Mouse (Mus musculus) bone marrow macrophage, adult 2 months (primary cell): Measurements from ENCODE around the gene Nme7. TPM values are rescaled to one million over a fixed set of nuclear protein-coding genes. Genes with fewer than 3 reads are reported as not detected.

Source experiments
- H3K27ac ChIP-seq: 2 replicates; pipeline ENCODE4 v1.5.1; 2012; ENCODE audit warnings: low read depth, low read length; ENCODE audit not compliant: insufficient read depth
- H3K4me1 ChIP-seq: 2 replicates; pipeline ENCODE4 v1.6.1; 2012; ENCODE audit warnings: low read length; ENCODE audit not compliant: control insufficient read depth, insufficient read depth
- H3K4me3 ChIP-seq: 2 replicates; pipeline ENCODE4 v1.5.1; 2012; ENCODE audit warnings: mild to moderate bottlenecking, low read length, moderate library complexity; ENCODE audit not compliant: insufficient read depth
- CTCF ChIP-seq: IDR thresholded peaks from 2 replicates; pipeline ENCODE4 v1.5.1; 2012; ENCODE audit warnings: low read depth, mild to moderate bottlenecking, low read length, moderate library complexity
- POLR2A ChIP-seq: IDR thresholded peaks from 2 replicates; pipeline ENCODE4 v1.6.1; 2012; ENCODE audit warnings: mild to moderate bottlenecking, low read depth, low read length, borderline replicate concordance
- polyA plus RNA-seq: library from polyadenylated mRNA; stranded (reverse); fragments of >200 nt; gene quantifications from 2 replicates; pipeline ENCODE4 v1.2.4, GENCODE M21; 2012; ENCODE audit not compliant: missing spikeins, insufficient read depth, insufficient read length

The Nme7 gene
- polyA plus RNA-seq, 1 experiment: 16.0 TPM

DNA sequence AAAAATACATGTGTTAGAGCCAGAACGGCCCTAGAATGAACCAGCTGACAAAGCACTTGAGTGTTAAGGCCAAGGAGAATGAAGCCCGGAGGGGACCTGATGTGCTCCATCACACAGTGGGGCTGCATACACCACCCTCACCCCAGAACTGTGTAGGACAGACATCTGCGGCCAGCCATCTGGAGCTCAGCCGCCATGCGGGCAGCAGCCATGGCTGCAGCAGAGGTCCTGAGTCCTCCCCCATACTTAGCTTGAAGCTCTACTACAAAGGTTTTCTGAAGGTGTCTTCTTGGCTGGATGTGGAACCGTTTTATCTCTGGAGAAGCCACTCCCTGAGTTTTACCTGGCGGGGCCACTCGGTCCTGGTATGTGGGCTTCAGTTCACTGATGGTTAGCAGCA lies 149.2 kb downstream of the Nme7 start:
- no peak for TF ChIP-seq POLR2A
- TF ChIP-seq CTCF: no peak
- Histone ChIP-seq H3K4me1 (no peaks in the 10 kb centered on the region), H3K27ac (no peak overlapping the region), H3K4me3 (no peak overlapping the region)

DNA sequence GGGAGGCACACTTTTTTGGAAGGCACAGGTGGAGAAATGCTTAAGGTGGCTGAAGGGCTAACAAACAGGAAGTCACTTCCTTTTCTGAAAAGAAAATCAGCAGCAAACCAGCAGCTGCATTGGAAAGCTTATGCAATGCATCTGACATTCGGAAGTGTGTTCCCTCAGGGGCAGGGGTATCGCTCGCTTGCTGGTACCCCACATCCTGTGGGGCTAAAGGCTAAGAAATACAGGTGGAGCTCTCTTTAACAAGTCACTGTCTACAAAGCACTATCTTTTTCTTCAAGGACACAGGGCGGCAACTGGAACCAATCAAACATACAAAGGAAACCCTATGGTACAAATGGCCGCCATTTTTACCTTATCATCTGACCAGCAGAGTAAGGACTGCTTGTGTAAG lies 149.8 kb downstream of the Nme7 start:
- Histone ChIP-seq H3K4me3 (no peak overlapping the region), H3K4me1 (no peaks in the 10 kb centered on the region), H3K27ac (no peak overlapping the region)
- no peak for TF ChIP-seq CTCF
- no peak for TF ChIP-seq POLR2A

DNA sequence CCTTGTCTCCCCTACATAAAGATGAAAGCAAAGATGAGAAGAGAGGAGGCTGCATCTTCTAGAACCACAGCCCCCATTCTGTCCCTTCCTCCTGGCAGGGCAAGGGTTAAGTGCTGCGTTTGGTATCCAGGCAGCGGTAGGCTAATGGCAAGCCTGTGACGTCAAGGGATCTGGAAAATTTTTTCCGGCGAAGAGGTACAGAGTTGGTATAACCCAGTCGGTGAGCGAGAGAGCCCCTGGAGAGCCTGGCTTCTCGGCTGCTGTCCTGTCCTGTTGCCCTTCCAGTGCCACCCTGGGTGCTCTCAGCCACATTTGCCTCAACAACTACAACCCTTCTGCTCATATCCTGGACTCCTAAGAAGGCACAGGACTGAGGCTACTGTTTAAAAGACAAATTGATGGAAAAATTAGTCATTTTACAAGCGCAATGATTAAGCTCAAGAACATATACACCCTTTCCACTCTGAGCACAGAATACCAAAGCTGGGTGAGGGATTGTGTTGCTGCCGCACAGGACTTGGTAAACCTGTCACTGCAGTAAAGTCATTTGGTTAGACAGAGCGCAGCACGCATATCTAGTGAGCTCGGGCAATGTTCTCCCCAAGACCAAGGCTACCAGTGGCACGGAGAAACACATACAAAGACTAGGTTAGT lies 151.0 kb downstream of the Nme7 start:
- Histone ChIP-seq H3K4me1 (no peaks in the 10 kb centered on the region), H3K4me3 (no peak overlapping the region), H3K27ac (no peak overlapping the region)
- TF ChIP-seq POLR2A (no peak), CTCF (no peak)

DNA sequence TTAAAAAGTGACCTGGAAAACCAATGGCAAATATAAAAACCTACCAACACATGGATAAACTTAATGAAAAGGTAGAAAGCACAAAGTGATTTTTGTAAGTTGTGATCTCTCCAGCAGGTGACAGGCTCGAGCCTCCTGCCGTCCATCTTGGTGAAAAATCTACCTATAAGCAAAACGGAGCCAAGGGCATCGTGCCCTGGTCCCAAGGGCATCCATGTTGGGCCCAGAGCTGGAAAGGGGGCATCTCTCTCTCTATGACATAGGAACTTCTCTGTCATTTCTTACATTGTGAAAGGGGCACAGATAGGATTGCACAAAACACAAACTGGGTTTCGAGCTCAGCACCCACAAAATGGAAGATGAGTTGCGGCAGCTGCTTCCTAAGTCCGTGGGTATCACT lies 151.7 kb downstream of the Nme7 start:
- no peak overlapping the region for H3K4me3 ChIP-seq
- no peaks in the 10 kb centered on the region for H3K4me1 ChIP-seq
- TF ChIP-seq CTCF (no peak), POLR2A (no peak)
- no peak overlapping the region for H3K27ac ChIP-seq

DNA sequence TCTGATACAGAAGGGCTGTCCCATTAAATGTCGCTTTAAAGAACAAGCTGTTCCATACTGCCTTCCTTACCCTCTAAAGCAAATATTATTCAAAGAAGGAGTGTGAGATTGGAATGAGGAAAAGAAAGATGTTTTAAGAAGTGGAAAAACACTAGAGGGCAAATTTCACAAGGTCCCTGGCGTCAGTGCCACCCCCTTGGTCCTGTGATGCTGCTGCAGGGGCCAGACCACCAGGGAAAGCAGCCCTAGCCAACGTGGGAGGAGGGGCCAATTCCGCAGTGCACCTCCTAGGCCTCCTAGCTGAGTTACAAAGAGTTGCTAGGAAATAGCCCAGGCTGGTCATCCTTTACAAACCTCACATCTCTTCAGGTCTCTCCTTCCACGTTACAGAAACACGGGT lies 152.1 kb downstream of the Nme7 start:
- Histone ChIP-seq H3K27ac (no peak overlapping the region), H3K4me1 (no peaks in the 10 kb centered on the region), H3K4me3 (no peak overlapping the region)
- TF ChIP-seq POLR2A (no peak), CTCF (no peak)

DNA sequence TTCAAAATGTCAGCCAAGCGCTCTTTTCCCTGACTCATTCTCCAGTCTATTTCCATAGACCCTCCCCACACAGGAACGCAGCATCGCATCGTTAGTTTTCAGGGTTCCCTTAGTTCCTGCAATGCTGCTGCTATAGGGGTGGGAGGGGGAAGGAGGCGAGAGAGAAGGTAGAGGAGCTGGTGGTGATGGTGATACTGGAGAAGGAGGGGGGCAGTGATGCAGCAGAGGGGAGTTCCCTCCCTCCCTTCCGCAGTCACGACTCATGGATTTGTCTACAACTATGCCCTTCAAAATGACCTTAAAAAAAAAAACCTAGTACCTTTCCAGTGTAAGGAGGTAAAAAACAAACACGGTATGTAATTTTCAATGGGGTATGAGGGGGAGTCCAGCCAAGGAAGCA lies 152.8 kb downstream of the Nme7 start:
- no peak overlapping the region for H3K4me3 ChIP-seq
- no peaks in the 10 kb centered on the region for H3K4me1 ChIP-seq
- no peak overlapping the region for H3K27ac ChIP-seq
- no peak for TF ChIP-seq POLR2A
- no peak for TF ChIP-seq CTCF

DNA sequence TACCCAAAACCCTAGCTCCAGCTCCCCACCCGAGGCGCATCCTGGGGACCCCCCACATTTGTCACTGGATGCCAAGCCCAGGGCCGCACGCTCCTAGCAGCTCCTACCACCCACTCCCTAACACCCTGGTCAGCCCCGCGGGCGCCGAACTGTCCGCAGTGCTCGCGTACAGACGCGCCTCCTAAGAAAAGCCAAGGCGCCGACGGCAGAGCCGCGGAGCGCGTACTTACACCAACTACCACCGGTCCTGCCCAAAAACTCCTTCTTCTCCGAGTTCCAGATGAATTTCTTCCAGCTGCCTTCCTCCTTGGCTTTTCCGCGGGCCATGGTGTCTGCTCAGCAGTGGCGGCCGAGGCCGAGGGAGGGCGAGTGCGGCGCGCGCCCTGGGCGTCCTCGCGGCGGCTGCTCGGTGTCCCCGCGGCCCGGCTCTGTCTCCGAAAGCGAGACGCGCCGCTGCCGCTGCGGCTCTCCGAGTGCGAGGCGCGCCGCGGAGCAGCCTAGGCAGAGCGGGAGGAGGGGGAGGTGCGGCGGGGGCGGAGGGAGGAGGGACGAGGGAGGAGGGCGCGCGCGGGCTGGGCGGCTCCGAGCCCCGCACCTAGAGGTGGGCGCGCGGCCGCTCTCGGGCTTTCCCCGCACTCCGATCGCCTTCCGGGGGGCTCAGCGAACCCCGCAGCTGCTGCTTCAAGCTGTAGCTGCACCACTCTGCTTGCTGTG lies 153.8 kb downstream of the Nme7 start:
- H3K27ac ChIP-seq: no peak overlapping the region
- peak overlapping the region; percentile 58 for H3K4me3 ChIP-seq
- H3K4me1 ChIP-seq: no peaks in the 10 kb centered on the region
- no peak for TF ChIP-seq CTCF

DNA sequence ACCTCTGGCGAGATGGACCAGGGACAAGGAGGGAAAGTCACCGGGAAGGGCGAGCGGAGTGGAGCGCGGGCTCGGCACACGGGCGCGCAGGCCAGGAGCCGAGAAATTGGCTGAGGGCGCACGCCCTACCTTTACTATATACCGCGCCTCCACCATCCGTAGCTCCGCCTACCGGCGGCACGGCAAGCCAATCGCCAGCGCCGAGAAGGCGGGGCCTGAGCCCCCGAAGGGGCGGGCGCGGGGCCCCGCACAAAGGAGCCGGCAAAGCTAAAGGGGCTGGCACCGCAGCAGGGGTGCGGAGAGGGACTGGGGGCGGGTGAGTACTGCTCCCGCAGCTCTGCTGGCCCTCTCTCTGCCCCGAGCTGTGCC lies 154.3 kb downstream of the Nme7 start, which contains the start of gene Atp1b1:
TSS of gene Atp1b1 (minus strand) at position 111 of the 369 bp plus-strand sequence.
- Histone ChIP-seq H3K4me3 (peak within 1 kb of the TSS; percentile 58), H3K4me1 (no peaks in the 10 kb centered on the region), H3K27ac (no peak within 1 kb of the TSS)
- TF ChIP-seq CTCF (no peak), POLR2A (no peak)

DNA sequence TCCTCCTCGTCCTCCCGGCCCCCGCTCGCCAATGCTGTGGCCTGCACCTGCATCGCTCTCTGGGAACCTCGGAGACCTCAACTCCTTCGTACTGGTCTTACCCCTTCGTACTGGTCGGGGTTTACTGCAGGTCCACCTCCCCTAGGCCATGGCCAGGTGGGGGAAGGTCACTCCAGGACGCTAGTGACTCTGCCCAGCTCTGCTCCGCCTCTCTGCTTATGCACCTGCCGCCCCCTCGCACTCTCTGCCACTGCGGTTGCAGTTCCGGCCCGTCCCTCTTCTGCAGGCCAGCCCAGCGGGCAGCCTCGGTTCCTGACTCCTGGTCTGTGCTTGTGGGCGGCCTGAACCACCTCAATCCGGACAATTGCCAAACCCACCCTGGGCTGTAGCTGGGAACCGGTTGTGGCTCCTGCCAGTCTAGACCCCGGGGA lies 154.7 kb downstream of the Nme7 start:
- Histone ChIP-seq H3K4me3 (peak overlapping the region; percentile 58), H3K27ac (no peak overlapping the region)

DNA sequence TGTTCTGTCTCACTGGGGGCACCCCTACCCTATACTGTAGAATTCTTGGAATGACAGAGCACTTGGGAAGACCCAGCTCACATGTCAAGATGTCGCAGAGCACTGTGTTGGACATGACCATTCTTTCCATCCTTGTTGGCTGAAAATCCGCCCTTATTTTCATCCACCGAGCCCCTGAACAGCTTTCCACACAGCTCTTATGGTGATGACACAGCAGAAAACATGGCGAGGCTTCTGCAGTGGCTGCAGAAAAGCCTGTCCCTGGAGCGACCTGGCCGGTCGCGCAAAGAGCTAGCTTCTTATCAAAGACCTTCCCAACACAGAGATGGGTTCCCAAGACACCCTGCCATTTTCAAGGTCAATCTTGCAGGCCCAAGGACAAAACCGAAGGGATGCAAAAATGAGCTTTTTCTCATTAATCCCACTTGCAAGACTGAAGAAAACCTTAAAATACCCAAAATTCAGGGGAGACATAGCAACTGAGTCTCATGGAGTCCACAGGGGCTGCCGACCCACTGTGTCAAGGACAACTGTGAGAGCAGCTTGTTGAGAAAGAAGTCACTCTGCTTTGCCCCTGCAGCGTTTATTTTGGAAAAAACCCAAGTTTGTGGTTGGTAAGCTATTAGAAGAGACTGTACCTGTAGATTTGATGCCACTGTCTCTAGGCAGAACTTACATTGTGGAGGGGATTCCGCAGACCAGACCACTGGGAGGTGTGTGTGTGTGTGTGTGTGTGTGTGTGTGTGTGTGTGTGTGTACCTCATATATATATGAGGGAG lies 155.4 kb downstream of the Nme7 start:
- TF ChIP-seq POLR2A (no peak), CTCF (no peak)
- no peaks in the 10 kb centered on the region for H3K4me1 ChIP-seq
- no peak overlapping the region for H3K4me3 ChIP-seq
- no peak overlapping the region for H3K27ac ChIP-seq

More for the DNA sequence above, 154.7 kb downstream of the Nme7 start:
- TF ChIP-seq CTCF (no peak), POLR2A (no peak)
- no peaks in the 10 kb centered on the region for H3K4me1 ChIP-seq
